Mouse (Mus musculus): ENCODE results near the gene Gm10309.
"Not testable (repeated sequence)": the region's sequence is repeated elsewhere in the genome, so short reads cannot be mapped to it uniquely, and the experiment has no call there.

The Gm10309 gene

GRCm38 (mm10) chr17:86514974-86515620 is 10.1 kb upstream of the Gm10309 start:
- no peak for DNase-seq (ENCODE audit: low read depth, low spot score)

DNA sequence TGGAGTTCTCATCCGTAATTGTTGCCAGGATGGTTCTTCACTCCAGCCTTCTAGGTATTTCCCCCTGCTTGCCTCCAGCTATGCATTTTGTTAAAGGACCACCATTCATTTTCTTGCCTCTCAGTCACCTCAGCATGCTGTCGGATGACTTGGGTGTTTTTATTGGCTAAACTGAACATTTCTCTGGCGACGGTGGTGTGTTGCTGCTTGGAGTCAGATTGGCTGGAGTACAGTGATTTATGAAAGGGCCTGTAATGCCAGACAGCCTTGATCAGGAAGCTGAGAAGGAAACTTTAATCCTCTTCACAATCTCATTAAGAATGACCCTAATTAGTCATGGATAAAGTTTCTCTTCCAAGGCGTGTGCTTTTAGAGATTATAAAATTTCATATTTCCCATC is 4.8 kb upstream of the Gm10309 start:
- no peak for DNase-seq (ENCODE audit: low read depth, low spot score)

GRCm38 (mm10) chr17:86508212-86508490 is 3.1 kb upstream of the Gm10309 start:
- DNase-seq (ENCODE audit: low read depth, low spot score): no peak

- DNase-seq (ENCODE audit: low read depth, low spot score): no peak
Observed at GRCm38 (mm10) chr17:86507342-86508211, 2.5 kb upstream of the Gm10309 start.

DNA sequence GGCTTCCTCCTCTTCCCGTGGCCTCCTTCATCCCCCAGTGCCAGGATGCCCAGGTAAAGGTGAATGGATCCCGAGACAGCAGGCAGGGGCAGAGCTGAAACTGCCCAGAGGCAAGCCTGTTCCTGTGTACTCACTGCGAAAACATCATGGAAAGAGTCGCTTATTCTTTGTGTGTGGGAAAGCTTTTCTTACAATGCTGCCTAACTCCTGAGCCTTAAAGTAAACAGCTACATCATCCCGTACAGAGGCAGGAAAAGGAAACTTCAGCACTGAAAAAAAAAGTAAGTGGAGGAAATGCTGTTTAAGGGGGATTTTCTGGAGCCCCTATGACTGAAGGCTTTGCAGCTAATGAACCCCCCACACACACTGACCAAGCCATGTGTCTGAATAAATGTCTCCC is 1.8 kb upstream of the Gm10309 start:
- no peak for DNase-seq (ENCODE audit: low read depth, low spot score)

- DNase-seq (ENCODE audit: low read depth, low spot score): no peak
Observed at GRCm38 (mm10) chr17:86503208-86503897, 1.7 kb downstream of the Gm10309 start.

DNA sequence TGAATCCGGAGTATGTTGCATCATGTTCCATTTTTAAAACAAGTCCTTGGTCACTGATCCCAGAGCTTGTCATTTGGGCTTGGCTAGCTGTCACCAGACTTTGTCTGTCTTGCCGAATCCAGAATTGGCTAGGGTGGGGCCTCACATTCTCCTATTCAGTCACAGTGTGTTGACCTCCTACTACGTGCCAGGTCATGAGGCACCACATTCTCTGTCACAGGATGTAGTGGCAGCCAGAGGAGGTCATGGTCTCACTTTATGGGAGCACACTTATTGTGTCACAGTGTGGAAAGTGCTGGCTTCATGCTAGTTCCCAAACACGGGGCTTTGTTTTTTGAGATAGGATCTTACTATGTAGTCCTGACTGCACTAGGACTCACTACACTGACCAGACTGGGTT is 3.6 kb downstream of the Gm10309 start:
- no peak for DNase-seq (ENCODE audit: low read depth, low spot score)

GRCm38 (mm10) chr17:86499359-86500045 is 5.5 kb downstream of the Gm10309 start:
- DNase-seq (ENCODE audit: low read depth, low spot score): no peak

- no peak for DNase-seq (ENCODE audit: low read depth, low spot score)
Observed at GRCm38 (mm10) chr17:86497302-86497701, 7.7 kb downstream of the Gm10309 start.

GRCm38 (mm10) chr17:86496123-86496771 is 8.8 kb downstream of the Gm10309 start:
- peak; percentile 74 for DNase-seq (ENCODE audit: low read depth, low spot score)

DNA sequence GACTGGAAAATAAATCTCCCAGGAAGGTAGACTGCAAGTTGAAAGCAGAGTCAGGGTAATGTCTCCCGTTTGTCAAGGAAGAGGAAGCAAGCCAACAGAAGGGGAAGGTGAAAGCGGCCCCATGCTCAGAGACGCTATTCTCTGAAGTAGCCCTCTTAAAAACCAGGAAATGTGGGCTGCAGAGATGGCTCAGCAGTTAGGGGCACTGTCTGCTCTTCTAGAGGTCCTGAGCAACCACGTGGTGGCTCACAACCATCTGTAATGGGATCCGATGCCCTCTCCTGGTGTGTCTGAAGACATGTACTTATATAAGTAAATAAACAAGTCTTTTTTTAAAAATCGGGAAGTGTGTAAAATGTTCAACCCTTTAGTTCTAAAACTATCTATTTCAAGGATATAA is 10.1 kb downstream of the Gm10309 start:
- DNase-seq (ENCODE audit: low read depth, low spot score): no peak

DNA sequence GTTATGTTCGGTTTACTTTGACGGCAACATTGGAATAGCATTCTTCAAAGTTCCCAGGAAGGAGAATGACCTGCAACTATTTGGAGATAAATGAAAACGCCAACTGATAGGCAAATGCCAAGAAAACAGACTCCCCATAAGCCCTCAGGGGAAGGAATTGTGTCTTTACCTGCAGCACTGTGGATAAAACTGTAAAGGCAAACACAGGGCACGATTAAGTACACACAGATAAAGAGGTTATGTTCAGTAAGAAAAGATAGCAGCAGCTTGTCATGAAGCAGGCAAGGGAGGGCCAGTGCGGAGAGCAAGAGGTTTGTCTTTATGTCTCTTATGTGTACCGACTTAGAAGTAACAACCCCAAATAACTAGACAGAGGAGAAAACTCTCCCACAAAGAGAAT is 10.5 kb downstream of the Gm10309 start:
- DNase-seq (ENCODE audit: low read depth, low spot score): no peak

GRCm38 (mm10) chr17:86493891-86494420 is 11.1 kb downstream of the Gm10309 start:
- DNase-seq (ENCODE audit: low read depth, low spot score): no peak

DNA sequence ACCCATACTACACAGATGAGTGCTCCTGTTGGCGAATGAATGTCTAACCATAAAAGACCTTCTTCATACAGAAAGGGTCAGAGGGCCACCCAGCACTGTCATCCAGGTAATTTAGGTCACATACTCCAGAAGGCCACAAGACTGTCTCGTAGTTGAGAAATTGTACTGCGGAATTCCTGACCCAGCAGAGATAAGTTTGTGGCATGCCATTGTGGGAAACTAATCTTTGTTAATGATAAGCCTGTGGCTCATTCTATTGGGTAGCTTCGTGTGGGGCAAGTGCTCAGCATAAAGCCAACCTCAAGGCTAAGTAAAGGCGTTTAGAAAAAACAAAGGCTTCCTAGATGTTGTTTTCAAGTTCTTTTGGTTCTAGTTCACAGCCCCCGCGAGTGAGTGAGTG is 12.7 kb downstream of the Gm10309 start:
- no peak for DNase-seq (ENCODE audit: low read depth, low spot score)

GRCm38 (mm10) chr17:86489827-86490226 is 15.2 kb downstream of the Gm10309 start:
- DNase-seq (ENCODE audit: low read depth, low spot score): no peak

DNA sequence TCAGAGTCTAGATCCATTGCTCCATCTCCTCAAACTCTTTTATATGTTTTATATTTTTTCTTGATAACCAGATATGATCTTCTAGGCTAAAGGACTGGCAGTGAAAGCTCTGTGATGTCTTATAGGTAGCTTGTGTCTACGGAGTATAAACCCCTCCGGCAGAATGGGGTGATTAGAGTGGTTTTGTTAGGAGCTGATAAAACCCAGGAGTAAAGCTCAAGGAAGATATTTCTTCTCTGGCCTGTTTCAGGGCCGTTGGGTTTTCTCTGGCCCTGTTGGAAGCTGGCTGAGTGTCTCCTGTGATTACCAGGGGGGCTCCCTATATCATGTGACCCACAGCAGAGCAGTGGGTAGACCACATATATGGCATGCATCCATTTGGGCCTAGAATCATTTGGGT is 17.6 kb downstream of the Gm10309 start:
- DNase-seq (ENCODE audit: low read depth, low spot score): no peak

GRCm38 (mm10) chr17:86486657-86487056 is 18.4 kb downstream of the Gm10309 start:
- DNase-seq (ENCODE audit: low read depth, low spot score): no peak

DNA sequence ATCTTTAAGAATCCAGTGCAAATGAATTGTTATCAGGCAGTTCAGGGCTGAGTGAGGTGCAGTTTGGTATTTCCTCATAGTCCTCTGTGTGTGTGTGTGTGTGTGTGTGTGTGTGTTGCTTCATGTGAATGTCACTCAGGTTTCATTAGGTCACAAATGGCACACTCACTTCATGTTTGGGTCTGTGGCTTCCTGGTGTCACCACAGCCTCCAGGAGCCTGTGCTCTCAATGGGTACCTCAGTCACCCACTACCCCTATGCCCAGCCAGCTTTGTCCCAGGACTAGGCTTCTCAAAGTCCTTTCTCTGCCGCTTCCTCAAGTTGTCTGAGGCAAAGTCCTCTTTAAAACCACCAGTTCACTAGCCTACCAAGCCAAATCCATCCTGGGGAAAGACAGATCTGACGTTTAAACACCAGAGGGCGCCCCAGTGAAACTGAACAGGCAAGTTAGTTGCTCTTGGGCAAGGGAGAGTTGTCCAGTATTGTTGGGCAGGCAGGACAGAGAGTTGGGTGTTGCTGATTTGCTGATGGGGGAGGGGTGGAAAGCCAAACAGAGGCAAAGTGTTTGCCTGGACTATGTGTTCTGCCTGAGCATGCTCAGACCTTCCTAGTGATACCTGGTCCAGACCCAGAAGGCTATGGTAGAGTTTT is 20.8 kb downstream of the Gm10309 start:
- peak; percentile 56 for DNase-seq (ENCODE audit: low read depth, low spot score)

DNA sequence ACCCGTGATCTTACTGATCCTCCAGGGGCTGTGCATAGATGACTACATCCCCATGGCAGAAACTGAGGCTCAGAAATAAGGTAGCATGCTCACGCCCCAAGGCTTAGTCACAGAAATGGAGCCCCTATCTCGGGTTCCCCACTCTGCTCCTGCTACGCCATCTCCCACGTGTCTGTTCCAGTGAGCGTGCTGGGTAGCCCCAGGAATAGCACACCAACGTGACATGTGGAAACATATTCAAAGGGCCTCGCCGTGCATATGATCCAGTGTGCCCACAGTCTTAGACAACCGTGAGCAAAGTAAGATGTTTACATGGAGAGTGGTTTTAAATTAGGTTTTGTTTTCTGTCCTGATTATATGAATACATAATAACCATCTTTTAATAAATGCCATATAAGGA is 22.4 kb downstream of the Gm10309 start:
- DNase-seq (ENCODE audit: low read depth, low spot score): no peak

DNA sequence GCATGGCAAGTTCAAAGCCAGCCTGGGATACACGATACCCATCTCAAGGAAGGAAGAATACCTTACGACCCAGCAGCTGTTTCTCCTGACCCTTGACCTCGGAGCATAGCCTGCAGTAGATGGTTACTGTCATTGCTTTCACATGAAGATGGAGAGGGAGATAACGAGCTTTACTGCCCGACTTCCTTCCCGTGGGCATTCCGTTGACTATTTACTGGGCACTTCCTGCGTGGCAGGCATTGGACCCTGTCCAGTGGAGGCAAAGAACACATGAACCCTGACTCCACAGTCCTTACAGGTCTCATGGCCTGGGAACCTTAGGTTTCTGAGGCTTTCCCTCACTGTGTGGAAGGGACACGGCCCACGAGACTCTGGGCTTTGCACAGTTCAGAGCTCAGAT is 25.6 kb downstream of the Gm10309 start:
- no peak for DNase-seq (ENCODE audit: low read depth, low spot score)

GRCm38 (mm10) chr17:86477401-86477800 is 27.6 kb downstream of the Gm10309 start:
- DNase-seq (ENCODE audit: low read depth, low spot score): not testable (repeated sequence)
